Mouse (Mus musculus) CH12.LX (cell line): ENCODE data around the gene Fam71d. TPM values are rescaled to one million over a fixed set of nuclear protein-coding genes. Genes with fewer than 3 reads are reported as not detected.

ENCODE experiments used
- DNase-seq: peaks from one replicate; pipeline ENCODE4 v3.0.0-alpha.2; 2013; ENCODE audit errors: extremely low read depth
- H3K27ac ChIP-seq: 2 replicates; pipeline ENCODE4 v1.5.1; 2012; ENCODE audit warnings: low read depth, mild to moderate bottlenecking, control low read depth, moderate library complexity; ENCODE audit not compliant: insufficient read depth
- H3K27me3 ChIP-seq: replicated peaks from 2 replicates; pipeline ENCODE3; 2012; ENCODE audit warnings: inconsistent platforms
- H3K36me3 ChIP-seq, 2 experiments: replicated peaks in 1 of 2; 2 replicates each; pipeline versions ENCODE3 to v1.6.1; 2012; ENCODE audit warnings: inconsistent platforms in 1 of 2, low read length in 1 of 2, mild to moderate bottlenecking in 1 of 2, mixed read lengths in 1 of 2, moderate library complexity in 1 of 2; ENCODE audit not compliant: control insufficient read depth in 1 of 2, insufficient read depth in 1 of 2
- H3K4me1 ChIP-seq, 2 experiments: 2 replicates each; pipeline ENCODE4 v1.6.1; 2012; ENCODE audit warnings: inconsistent platforms in 1 of 2, moderate library complexity in 1 of 2; ENCODE audit not compliant: insufficient read depth in 2 of 2, control insufficient read depth in 1 of 2
- H3K4me2 ChIP-seq: 2 replicates; pipeline ENCODE4 v1.6.1; 2012; ENCODE audit warnings: low read depth, mild to moderate bottlenecking, control low read depth; ENCODE audit not compliant: poor library complexity, insufficient read depth, severe bottlenecking
- H3K4me3 ChIP-seq, 3 experiments: fragments of 150-350 bp in 1 of 3; sonication (generic) in 1 of 3; replicated peaks in 1 of 3; 2 replicates each; pipeline versions ENCODE3 to v1.5.1; 2011 to 2012; ENCODE audit warnings: low read depth in 2 of 3, low read length in 2 of 3, mild to moderate bottlenecking in 2 of 3, moderate library complexity in 2 of 3, control low read depth in 1 of 3, improper control_type of control experiment in 1 of 3, inconsistent platforms in 1 of 3, mixed read lengths in 1 of 3; ENCODE audit not compliant: poor library complexity in 1 of 3
- H3K79me2 ChIP-seq: replicated peaks from 2 replicates; pipeline ENCODE4 v1.6.1; 2012; ENCODE audit warnings: mild to moderate bottlenecking, moderate library complexity; ENCODE audit not compliant: control insufficient read depth, poor library complexity, insufficient read depth, severe bottlenecking; ENCODE audit errors: extremely low read depth
- H3K9ac ChIP-seq: 2 replicates; pipeline ENCODE4 v1.6.1; 2012; ENCODE audit warnings: low read depth, mild to moderate bottlenecking, control low read depth, moderate library complexity; ENCODE audit not compliant: insufficient read depth
- H3K9me3 ChIP-seq: replicated peaks from 2 replicates; pipeline ENCODE3; 2012; ENCODE audit warnings: low read length, inconsistent platforms, mixed read lengths
- BHLHE40 ChIP-seq: IDR thresholded peaks from 2 replicates; pipeline ENCODE4 v1.6.1; 2011; ENCODE audit warnings: mild to moderate bottlenecking, low read depth, low read length, improper control_type of control experiment
- CHD2 ChIP-seq: IDR thresholded peaks from 2 replicates; pipeline ENCODE4 v1.6.1; 2011; ENCODE audit warnings: low read length, improper control_type of control experiment
- CTCF ChIP-seq, 2 experiments: IDR thresholded peaks in 1 of 2; conservative IDR thresholded peaks in 1 of 2; 2 replicates each; pipeline ENCODE4 v1.5.1; 2011 to 2012; ENCODE audit warnings: low read depth in 2 of 2, low read length in 2 of 2, improper control_type of control experiment in 1 of 2, inconsistent platforms in 1 of 2, mild to moderate bottlenecking in 1 of 2, moderate library complexity in 1 of 2
- E2F4 ChIP-seq: IDR thresholded peaks from 2 replicates; pipeline ENCODE4 v1.6.1; 2011; ENCODE audit warnings: low read depth, low read length, improper control_type of control experiment; ENCODE audit not compliant: insufficient replicate concordance
- ELF1 ChIP-seq: IDR thresholded peaks from 2 replicates; pipeline ENCODE4 v1.6.1; 2014; ENCODE audit warnings: low read depth, mild to moderate bottlenecking, inconsistent platforms, low read length, improper control_type of control experiment
- HCFC1 ChIP-seq: IDR thresholded peaks from 2 replicates; pipeline ENCODE4 v1.6.1; 2012; ENCODE audit warnings: low read depth, mild to moderate bottlenecking, inconsistent platforms, low read length, improper control_type of control experiment
- IRF4 ChIP-seq: IDR thresholded peaks from 2 replicates; pipeline ENCODE4 v1.6.1; 2014; ENCODE audit warnings: low read depth, mild to moderate bottlenecking, inconsistent platforms, low read length, improper control_type of control experiment
- JUN ChIP-seq: IDR thresholded peaks from 2 replicates; pipeline ENCODE4 v1.6.1; 2011; ENCODE audit warnings: low read depth, mild to moderate bottlenecking, low read length, improper control_type of control experiment, moderate library complexity; ENCODE audit not compliant: insufficient read depth
- KAT2A ChIP-seq: IDR thresholded peaks from 2 replicates; pipeline ENCODE4 v1.6.1; 2012; ENCODE audit warnings: low read length, improper control_type of control experiment, inconsistent platforms; ENCODE audit not compliant: insufficient replicate concordance
- MAX ChIP-seq: IDR thresholded peaks from 2 replicates; pipeline ENCODE4 v1.6.1; 2011; ENCODE audit warnings: low read length, improper control_type of control experiment
- MEF2A ChIP-seq: IDR thresholded peaks from 2 replicates; pipeline ENCODE4 v1.6.1; 2014; ENCODE audit warnings: low read depth, mild to moderate bottlenecking, inconsistent platforms, low read length, improper control_type of control experiment, borderline replicate concordance
- MXI1 ChIP-seq: IDR thresholded peaks from 2 replicates; pipeline ENCODE4 v1.6.1; 2011; ENCODE audit warnings: mild to moderate bottlenecking, low read depth, low read length, improper control_type of control experiment
- MYC ChIP-seq: IDR thresholded peaks from 2 replicates; pipeline ENCODE4 v1.6.1; 2011; ENCODE audit warnings: low read depth, mild to moderate bottlenecking, improper control_type of control experiment, low read length
- NRF1 ChIP-seq: IDR thresholded peaks from 2 replicates; pipeline ENCODE4 v1.6.1; 2014; ENCODE audit warnings: low read depth, mild to moderate bottlenecking, inconsistent platforms, low read length, improper control_type of control experiment, moderate library complexity
- PAX5 ChIP-seq: IDR thresholded peaks from 2 replicates; pipeline ENCODE4 v1.6.1; 2012; ENCODE audit warnings: low read length, inconsistent platforms, mixed read lengths
- POLR2A ChIP-seq: IDR thresholded peaks from 2 replicates; pipeline ENCODE4 v1.6.1; 2011; ENCODE audit warnings: low read depth, mild to moderate bottlenecking, improper control_type of control experiment, low read length
- SIN3A ChIP-seq: IDR thresholded peaks from 2 replicates; pipeline ENCODE4 v1.6.1; 2012; ENCODE audit warnings: low read length, improper control_type of control experiment, inconsistent platforms
- TBP ChIP-seq: conservative IDR thresholded peaks from 2 replicates; pipeline ENCODE4 v1.6.1; 2011; ENCODE audit warnings: low read depth, low read length, improper control_type of control experiment
- TCF12 ChIP-seq: IDR thresholded peaks from 2 replicates; pipeline ENCODE4 v1.6.1; 2014; ENCODE audit warnings: low read depth, mild to moderate bottlenecking, inconsistent platforms, low read length, improper control_type of control experiment
- UBTF ChIP-seq: IDR thresholded peaks from 2 replicates; pipeline ENCODE4 v1.6.1; 2012; ENCODE audit warnings: low read depth, mild to moderate bottlenecking, inconsistent platforms, low read length, improper control_type of control experiment, moderate library complexity
- ZC3H11A ChIP-seq: IDR thresholded peaks from 2 replicates; pipeline ENCODE4 v1.6.1; 2012; ENCODE audit warnings: low read depth, mild to moderate bottlenecking, inconsistent platforms, low read length, improper control_type of control experiment
- ZKSCAN1 ChIP-seq: IDR thresholded peaks from 2 replicates; pipeline ENCODE4 v1.6.1; 2012; ENCODE audit warnings: low read depth, inconsistent platforms, low read length, improper control_type of control experiment, borderline replicate concordance
- ZNF384 ChIP-seq: IDR thresholded peaks from 2 replicates; pipeline ENCODE4 v1.6.1; 2012; ENCODE audit warnings: low read depth, low read length, improper control_type of control experiment, inconsistent platforms
- dilution Hi-C: fragments of 300-500 bp; cut with MboI; formaldehyde crosslinking; loops from 2 replicates; pipeline ENCODE4 v1.14.3; 2020; ENCODE audit warnings: low sequenced_read_pairs; ENCODE audit not compliant: extremely low pct_unique_long_range_greater_than_20kb, extremely low pct_ligation_motif_present
- in situ Hi-C: fragments of 300-500 bp; cut with MboI; formaldehyde crosslinking; loops from 3 replicates; pipeline ENCODE4 v1.14.3; 2019; ENCODE audit warnings: low sequenced_read_pairs, low pct_ligation_motif_present, low pct_unique_long_range_greater_than_20kb, mixed read lengths
- polyA plus RNA-seq: library from polyadenylated mRNA; unstranded; fragments of >175 nt; gene quantifications from 2 replicates; pipeline ENCODE4 v1.2.1, GENCODE M21; 2012; ENCODE audit warnings: low read depth; ENCODE audit not compliant: insufficient read length
- total RNA-seq, 2 experiments: library from RNA; depleted of rRNA; stranded (reverse); fragments of 300-350 nt in 1 of 2; fragments of >200 nt in 1 of 2; gene quantifications; 2 replicates each; pipeline ENCODE4 v1.2.3; 2012 to 2014

Fam71d gene
- total and polyA plus RNA-seq, 3 experiments, result not detected

DNA sequence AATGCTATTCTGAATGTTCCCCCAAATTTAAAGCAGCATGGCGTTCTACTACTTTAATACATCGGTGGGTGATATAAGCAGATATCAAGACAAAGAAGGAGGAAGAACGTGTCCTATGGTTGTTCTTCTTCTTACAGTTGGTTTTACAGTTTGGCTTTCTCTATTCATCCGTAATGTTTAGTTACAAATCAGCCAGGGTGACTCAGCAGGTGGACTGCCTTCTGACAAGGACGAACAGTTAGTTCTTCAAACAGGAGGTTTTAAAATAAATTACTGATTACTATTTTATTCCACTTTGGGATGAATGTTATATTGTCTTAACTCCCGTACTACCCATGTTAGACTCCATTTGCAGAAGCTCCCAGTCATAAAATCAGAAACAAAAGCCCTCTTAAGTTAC is 54.9 kb downstream of the Fam71d start:
- Histone ChIP-seq H3K79me2 (no peaks in the 10 kb centered on the region), H3K27ac (no peak overlapping the region), H3K4me3 (no peak overlapping the region), H3K9me3 (no peaks in the 10 kb centered on the region), H3K27me3 (peaks cover 10% of the 10 kb centered on the region), H3K4me1 (peaks cover 2 to 10% of the 10 kb centered on the region in 2 experiments; a peak in 2 of 4 replicates), H3K4me2 (no peak overlapping the region), H3K36me3 (no peaks in the 10 kb centered on the region), H3K9ac (no peak overlapping the region)
- dilution Hi-C loops (no loop called here), in situ Hi-C loops (no loop called here)
- no peak for DNase-seq
- TF ChIP-seq CTCF (conservative IDR thresholded peaks at IDR 0.05 in 1 of 2, IDR thresholded peaks at IDR 0.05 in 1 of 2; ENCODE audit: low read depth in 2 of 2, low read length in 2 of 2) (no peak), TBP (no peak), NRF1 (no peak), IRF4 (no peak), E2F4 (no peak), MAX (no peak), PAX5 (no peak), TCF12 (no peak), CHD2 (no peak), ZNF384 (no peak), UBTF (no peak), ZKSCAN1 (no peak), POLR2A (no peak), MXI1 (no peak), SIN3A (no peak)

- peaks cover 0 to 2% of the 10 kb centered on the region in 2 experiments for H3K36me3 ChIP-seq
- H3K27me3 ChIP-seq, result peaks cover 10% of the 10 kb centered on the region
- DNase-seq, result no peak
- H3K9ac ChIP-seq, result no peak overlapping the region
- no peak for TF ChIP-seq ZC3H11A
- TF ChIP-seq JUN, result no peak
- TF ChIP-seq ZKSCAN1, result no peak
- no peak for TF ChIP-seq ZNF384
- TF ChIP-seq ELF1, result no peak
- no peak for TF ChIP-seq MEF2A
- no peak for TF ChIP-seq E2F4
- TF ChIP-seq HCFC1, result no peak
- TF ChIP-seq MXI1, result no peak
- TF ChIP-seq BHLHE40, result no peak
- TF ChIP-seq KAT2A, result no peak
- no peak for TF ChIP-seq PAX5
- TF ChIP-seq SIN3A, result no peak
- TF ChIP-seq MYC, result no peak
- TF ChIP-seq, all 38 proteins: peak for 0
- H3K4me1 ChIP-seq, result peaks cover 0 to 10% of the 10 kb centered on the region in 2 experiments; a peak in 2 of 4 replicates
- H3K4me2 ChIP-seq, result peak overlapping the region; percentile 79; the same call in 1 of the 2 replicates
- H3K27ac ChIP-seq, result no peak overlapping the region
- no peak overlapping the region for H3K4me3 ChIP-seq
- H3K9me3 ChIP-seq, result no peaks in the 10 kb centered on the region
- in situ Hi-C loops, result no loop called here
- dilution Hi-C loops, result no loop called here
- no peaks in the 10 kb centered on the region for H3K79me2 ChIP-seq
Measured at GRCm38 (mm10) chr12:78747406-78747805, 56.1 kb downstream of the Fam71d start.
